Mouse (Mus musculus) effector memory CD4-positive, alpha-beta T cell, adult 7 months (primary cell): Measurements from ENCODE around the gene Neurod2. TPM values are rescaled to one million over a fixed set of nuclear protein-coding genes. Genes with fewer than 3 reads are reported as not detected.

Experiments
- polyA plus RNA-seq: library from polyadenylated mRNA; unstranded; fragments of 100-300 nt; shearing (Covaris generic); gene quantifications from one replicate; pipeline ENCODE4 v1.2.1, GENCODE M21; 2017

Gene Neurod2
- polyA plus RNA-seq, result not detected

DNA sequence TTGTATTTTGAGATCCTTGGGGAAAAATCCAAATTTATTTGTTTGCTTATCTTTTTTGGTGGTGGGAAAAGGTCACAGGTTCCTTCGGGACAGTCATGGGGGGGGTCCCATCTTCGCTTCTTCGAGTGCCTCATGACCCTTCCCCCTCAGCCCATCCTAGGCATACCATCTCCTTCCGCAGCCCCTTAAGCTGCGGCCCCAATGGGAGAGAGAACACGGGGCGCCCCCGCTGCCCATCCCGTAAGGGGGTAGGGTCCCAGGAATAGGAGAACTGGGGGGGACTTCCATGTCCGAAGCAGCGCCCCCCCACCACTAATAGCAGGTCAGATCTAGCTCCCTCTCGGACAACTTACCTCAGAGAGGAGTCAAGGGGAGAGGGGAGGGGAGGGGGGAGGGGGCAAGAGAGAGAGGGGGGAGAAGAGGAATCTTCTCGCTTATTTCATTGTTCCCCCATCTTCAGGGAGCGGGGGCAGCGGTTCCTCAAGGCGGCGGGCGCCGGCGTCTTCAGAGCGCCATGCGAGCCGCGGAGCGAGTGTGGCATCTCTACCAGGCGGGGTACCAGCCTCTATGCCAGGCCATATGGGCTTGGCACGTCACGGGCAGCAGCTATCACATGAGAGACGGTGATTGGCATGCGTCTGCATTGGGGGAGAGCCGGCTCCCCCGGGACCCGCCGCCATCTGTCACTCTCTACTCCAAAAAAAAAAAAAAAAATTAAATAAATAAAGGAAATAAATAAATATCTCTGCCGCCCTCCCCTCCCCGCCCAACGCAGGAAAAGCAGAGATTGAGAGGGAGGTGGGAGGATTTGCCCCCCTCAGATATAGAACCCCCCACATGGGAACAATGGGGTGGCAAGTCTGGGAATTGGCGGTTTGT is at the start of gene Neurod2:
Gene Neurod2, minus strand, starts transcription at position 568 of the 879 bp plus-strand sequence.

GRCm38 (mm10) chr11:98358161-98359083 is 29.0 kb upstream of the Neurod2 start, which contains the start of gene Stard3:
Gene Stard3, plus strand, starts transcription at chr11:98358368.

DNA sequence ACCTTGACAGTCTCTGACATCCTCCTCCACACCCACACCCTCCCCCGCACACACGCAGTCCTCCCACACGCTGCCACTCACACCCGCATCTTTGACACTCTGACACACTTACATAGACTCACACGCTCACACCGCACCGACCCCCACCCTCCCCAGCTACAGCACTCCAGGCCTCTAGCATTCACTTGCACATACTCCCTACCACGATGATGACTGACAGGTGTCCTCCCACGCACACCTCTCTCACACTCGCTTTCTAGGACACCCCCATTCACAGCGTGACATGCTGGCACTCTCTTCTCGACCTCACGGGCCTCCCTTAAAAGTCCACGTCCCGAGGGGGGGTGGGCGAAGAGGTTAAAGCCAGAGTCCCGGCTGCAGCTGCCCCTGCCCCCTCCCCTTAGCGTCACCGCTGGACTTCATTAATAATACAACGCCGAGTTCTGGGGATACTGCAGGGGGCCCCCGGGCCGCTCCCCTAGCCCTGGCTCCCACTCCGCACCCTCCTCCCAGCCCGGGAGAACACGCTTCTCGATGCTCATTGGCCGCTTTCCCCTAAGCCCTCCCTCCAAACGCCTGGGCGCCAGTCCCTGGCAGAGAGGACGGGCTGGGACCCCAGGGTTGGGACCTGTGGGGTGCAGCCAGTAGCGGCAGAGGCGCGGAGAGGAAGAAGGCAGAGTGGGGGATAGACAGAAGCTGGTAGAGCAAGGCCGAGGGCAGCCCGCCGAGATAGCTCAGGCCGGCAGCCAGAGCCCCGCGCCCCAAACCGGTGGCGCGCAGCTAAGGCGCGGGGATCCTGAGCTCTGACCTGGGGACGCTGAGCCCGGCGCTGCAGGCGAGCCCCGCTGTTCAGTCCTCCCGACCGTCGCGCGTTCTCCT is 18.9 kb upstream of the Neurod2 start, which contains the start of gene Ppp1r1b:
Gene Ppp1r1b, plus strand, starts transcription at position 322 of the 879 bp plus-strand sequence.

Other genes with a start within 250 kb of the Neurod2 start
- 28.8 TPM for gene Fbxl20, start 179.2 kb downstream of the Neurod2 start, polyA plus RNA-seq
- gene Med1, start 136.4 kb downstream of the Neurod2 start, polyA plus RNA-seq, result 66.4 TPM
- 16.3 TPM for gene Cdk12, start 126.6 kb downstream of the Neurod2 start, polyA plus RNA-seq
- gene Ppp1r1b, start 18.8 kb upstream of the Neurod2 start, polyA plus RNA-seq, result 0.45 TPM
- gene Stard3, start 28.7 kb upstream of the Neurod2 start, polyA plus RNA-seq, result 43.0 TPM
- gene Tcap, start 54.2 kb upstream of the Neurod2 start, polyA plus RNA-seq, result not detected
- gene Pnmt, start 56.8 kb upstream of the Neurod2 start, polyA plus RNA-seq, result not detected
- gene Pgap3, start 70.8 kb upstream of the Neurod2 start, polyA plus RNA-seq, result 13.1 TPM
- not detected for gene Erbb2, start 82.8 kb upstream of the Neurod2 start, polyA plus RNA-seq
- 129 TPM for gene Mien1, start 109.3 kb upstream of the Neurod2 start, polyA plus RNA-seq
- 72.0 TPM for gene Grb7, start 116.7 kb upstream of the Neurod2 start, polyA plus RNA-seq
- gene Ikzf3, start 216.4 kb upstream of the Neurod2 start, polyA plus RNA-seq, result 129 TPM
- gene Zpbp2, start 221.4 kb upstream of the Neurod2 start, polyA plus RNA-seq, result 2.9 TPM